In genomic region chr19:56474869-56475550, GRCm38 (mm10) we compare ENCODE assay signal across 9 mouse cellular contexts. TPM values are rescaled to one million over a fixed set of nuclear protein-coding genes. Genes with fewer than 3 reads are reported as not detected.
DNase-seq lines count a peak whose midpoint lies in the region; ATAC-seq and TF ChIP-seq lines count a peak whose summit lies in the region.
"Had no signal": no experiment of that assay in that cellular context is flagged by ENCODE, and none has a peak within 500 bp of the region (broad histone marks: within the 10 kb centered on the region; RNA-seq: fewer than 3 reads in every experiment).

No protein-coding gene starts in this region.

- 0 out of 2 replicates have a peak, but pooled peaks cover 4% of the 10 kb centered on the region for H3K27me3 ChIP-seq in heart, embryonic 12.5 days (replicated peaks)
- H3K27me3 ChIP-seq in lung, embryonic 15.5 days: no peaks in the 10 kb centered on the region
- no peaks in the 10 kb centered on the region for H3K27me3 ChIP-seq in cerebellum, adult 2 months (ENCODE audit: control insufficient read depth, insufficient read depth, low read length)

- in situ Hi-C loops in ES-E14 (cut with MboI; ENCODE audit: low sequenced_read_pairs in 2 of 2, unreplicated experiment in 2 of 2): no loop called here

- H3K9ac ChIP-seq in heart, embryonic 12.5 days: no peak overlapping the region
- H3K9ac ChIP-seq in ES-E14 (ENCODE audit: insufficient read depth, low read depth, low read length, poor library complexity, severe bottlenecking): peak overlapping the region; percentile 58; the same call in 1 of the 2 replicates
- no peak overlapping the region for H3K9ac ChIP-seq in lung, embryonic 15.5 days

- peaks cover 9% of the 10 kb centered on the region; the same call in 1 of the 2 replicates for H3K4me1 ChIP-seq in heart, embryonic 12.5 days (replicated peaks)
- peaks cover 0 to 2% of the 10 kb centered on the region in 2 experiments; a peak in 1 of 4 replicates for H3K4me1 ChIP-seq in ES-E14 (ENCODE audit: control insufficient read depth in 2 of 2, insufficient read depth in 2 of 2, low read length in 2 of 2, poor library complexity in 1 of 2)
- H3K4me1 ChIP-seq in lung, embryonic 15.5 days: peaks cover 3% of the 10 kb centered on the region; the same call in 1 of the 2 replicates
- peaks cover 3% of the 10 kb centered on the region; the same call in 1 of the 2 replicates for H3K4me1 ChIP-seq in cerebellum, adult 2 months (ENCODE audit: control insufficient read depth, insufficient read depth, low read length)

- no peak overlapping the region for H3K27ac ChIP-seq in heart, embryonic 12.5 days (ENCODE audit: poor library complexity, severe bottlenecking)
- no peak overlapping the region for H3K27ac ChIP-seq in ES-E14 (ENCODE audit: insufficient read depth, low read depth, low read length, poor library complexity, severe bottlenecking)
- H3K27ac ChIP-seq in lung, embryonic 15.5 days: no peak overlapping the region
- no peak overlapping the region for H3K27ac ChIP-seq in cerebellum, adult 2 months (ENCODE audit: insufficient read depth, low read length)

- H3K4me2 ChIP-seq in heart, embryonic 12.5 days: peak overlapping the region; percentile 63
- H3K4me2 ChIP-seq in lung, embryonic 15.5 days: peak overlapping the region; percentile 48

- 44% methylated on average over 19 of the region's 19 CpGs for WGBS in heart, embryonic 12.5 days
- WGBS in lung, embryonic 15.5 days: 41% methylated on average over 19 of the region's 19 CpGs
- 65% methylated on average over 19 of the region's 19 CpGs for WGBS in cerebellum, adult 2 months

- no peak for TF ChIP-seq POLR2A in cerebellum, adult 2 months (IDR thresholded peaks at IDR 0.05; ENCODE audit: borderline replicate concordance, insufficient read depth, low read length)

- H3K36me3 ChIP-seq in heart, embryonic 12.5 days: no peaks in the 10 kb centered on the region
- no peaks in the 10 kb centered on the region for H3K36me3 ChIP-seq in ES-E14 (ENCODE audit: control insufficient read depth, insufficient read depth, low read length, poor library complexity, severe bottlenecking)
- no peaks in the 10 kb centered on the region for H3K36me3 ChIP-seq in lung, embryonic 15.5 days
- H3K36me3 ChIP-seq: G1E had no signal

- intact Hi-C loops in heart, postnatal 14 days (cut with DNase I): no loop called here

- no peak for TF ChIP-seq CTCF in cerebellum, adult 2 months (IDR thresholded peaks at IDR 0.05; ENCODE audit: borderline replicate concordance, insufficient read depth, low read depth, low read length)

- peak; percentile 66; the same call in 1 of the 2 replicates for ATAC-seq in heart, embryonic 12.5 days (ENCODE audit: insufficient number of reproducible peaks, low FRiP score)
- no peak; the same call in 1 of the 2 replicates for ATAC-seq in lung, embryonic 15.5 days (ENCODE audit: borderline replicate concordance, extremely low read depth, low FRiP score, low TSS enrichment)
- no peak for ATAC-seq in frontal cortex, adult (ENCODE audit: low TSS enrichment)

- no peaks in the 10 kb centered on the region for H3K9me3 ChIP-seq in heart, embryonic 12.5 days (replicated peaks)
- no peaks in the 10 kb centered on the region for H3K9me3 ChIP-seq in ES-E14 (ENCODE audit: control insufficient read depth, insufficient read depth, low read depth, low read length)
- H3K9me3 ChIP-seq in lung, embryonic 15.5 days: no peaks in the 10 kb centered on the region
- H3K9me3 ChIP-seq: G1E had no signal

- peak overlapping the region; percentile 33 for H3K4me3 ChIP-seq in heart, embryonic 12.5 days
- peak overlapping the region; percentile 62 to 91 for H3K4me3 ChIP-seq in ES-E14 (ENCODE audit: insufficient read depth in 1 of 2, low read depth in 1 of 2, low read length in 2 of 2, poor library complexity in 1 of 2, severe bottlenecking in 1 of 2)
- peak overlapping the region; percentile 19; the same call in 1 of the 2 replicates for H3K4me3 ChIP-seq in lung, embryonic 15.5 days
- no peak overlapping the region for H3K4me3 ChIP-seq in cerebellum, adult 2 months (replicated peaks; ENCODE audit: insufficient read depth, low read depth, low read length)

- DNase-seq in heart, adult 8-10 months (ENCODE audit: low spot score): no peak
- peak; percentile 50 for DNase-seq in ES-E14 (ENCODE audit: low read depth, low spot score)
- peak; percentile 13 to 33 for DNase-seq in heart, postnatal 14 days
- no peak for DNase-seq in cerebellum, adult 2 months
- DNase-seq in right cerebral cortex, postnatal 36 days (ENCODE audit: low spot score in 2 of 2): no peak

TF ChIP-seq in ES-E14, 5 proteins besides CTCF, POLR2A, EP300 and RAD21:
- no peak for TF ChIP-seq HCFC1 (IDR thresholded peaks at IDR 0.05; ENCODE audit: borderline replicate concordance, insufficient read depth, low read length)
- 0 out of 2 replicates have a peak, but pooled peaks have one; percentile 8 for TF ChIP-seq ZNF384 (IDR thresholded peaks at IDR 0.05; ENCODE audit: low read depth, low read length)

RNA-seq across cellular contexts. Expression of gene Plekhs1, which starts 13.6 kb away (rescaled TPM):
- not detected in 2 replicates for polyA plus RNA-seq in heart, embryonic 12.5 days (2016; fragmentation: Nextera tagmentation; extraction: Ambion mirVana)
- total RNA-seq in heart, adult 8-10 months (2022): under 1 TPM in 3 of 4 experiments, not detected in 1; 0.14 to 0.41 (median 0.33) TPM
- total RNA-seq in ES-E14 (2012; rRNA removed): 0.21 and 0.36 TPM in 2 replicates
- under 1 TPM; 0.07 to 0.50 TPM for total RNA-seq in heart, postnatal 14 days (2021)
- polyA plus RNA-seq in lung, embryonic 15.5 days (2015; fragmentation: Nextera tagmentation; extraction: Ambion mirVana): 0.31 and 0.60 TPM in 2 replicates
- polyA plus RNA-seq in cerebellum, adult 2 months (2012; rRNA removed): 0.15 TPM in 1 of 2 replicates, not detected in the other
- total RNA-seq: G1E had no signal
- polyA plus RNA-seq: G1E had no signal

Comparison
In these comparisons a context has a peak if more than half of its experiments do, and no peak if none do; other contexts are left out.
1. DNase-seq: peak in ES-E14 (single experiment) and heart, postnatal 14 days (2 of 2); none in heart, adult 8-10 months (single experiment), cerebellum, adult 2 months (0 of 2) and right cerebral cortex, postnatal 36 days (0 of 2).